ENCODE assay signal across 13 mouse cellular contexts in the genomic region with DNA sequence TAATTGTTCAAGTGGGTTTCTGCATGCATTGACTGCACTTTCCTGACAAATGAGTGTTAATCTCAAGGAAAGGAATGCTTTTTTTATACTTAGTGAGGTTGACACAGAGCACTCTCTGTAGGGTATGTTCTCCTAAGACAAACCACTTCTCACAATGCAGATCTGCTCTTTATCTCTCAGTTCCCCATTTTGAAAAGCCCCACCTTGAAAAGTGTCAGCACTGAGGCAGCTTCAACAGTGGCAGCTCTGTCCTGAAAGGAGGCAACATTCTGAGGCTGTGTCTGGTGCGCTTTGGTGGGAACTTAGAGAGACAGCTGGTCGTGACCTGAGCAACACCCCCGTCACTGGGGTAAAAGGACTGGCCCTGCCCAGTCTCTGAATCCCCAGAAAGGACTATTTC. TPM values are rescaled to one million over a fixed set of nuclear protein-coding genes. Genes with fewer than 3 reads are reported as not detected.
DNase-seq lines count a peak whose midpoint lies in the region; ATAC-seq and TF ChIP-seq lines count a peak whose summit lies in the region.
"Had no signal": no experiment of that assay in that cellular context is flagged by ENCODE, and none has a peak within 500 bp of the region (broad histone marks: within the 10 kb centered on the region; RNA-seq: fewer than 3 reads in every experiment).

No protein-coding gene starts in this region.

- H3K4me2 ChIP-seq in heart, embryonic 15.5 days = no peak overlapping the region
- no peak overlapping the region for H3K4me2 ChIP-seq in lung, postnatal 0 days (replicated peaks; ENCODE audit: low read depth, low read length)
- H3K4me2 ChIP-seq in neural tube, embryonic 15.5 days = no peak overlapping the region

- WGBS in heart, embryonic 15.5 days = 69% methylated on average over 3 of the region's 3 CpGs
- WGBS in lung, postnatal 0 days = 69% methylated on average over 3 of the region's 3 CpGs
- 62% methylated on average over 3 of the region's 3 CpGs for WGBS in embryonic facial prominence, embryonic 10.5 days
- 65% methylated on average over 3 of the region's 3 CpGs for WGBS in neural tube, embryonic 15.5 days

- ATAC-seq in heart, embryonic 15.5 days (replicated peaks; ENCODE audit: insufficient number of reproducible peaks, insufficient read depth, low FRiP score, low read depth) = no peak
- ATAC-seq in lung, postnatal 0 days = no peak
- ATAC-seq in neural tube, embryonic 15.5 days (ENCODE audit: low FRiP score) = no peak

- H3K36me3 ChIP-seq in heart, embryonic 15.5 days = no peaks in the 10 kb centered on the region
- H3K36me3 ChIP-seq in lung, postnatal 0 days (ENCODE audit: insufficient read depth, low read length) = no peaks in the 10 kb centered on the region
- H3K36me3 ChIP-seq in embryonic facial prominence, embryonic 10.5 days (replicated peaks) = peaks cover 48% of the 10 kb centered on the region
- peaks cover 24% of the 10 kb centered on the region for H3K36me3 ChIP-seq in neural tube, embryonic 15.5 days
- H3K36me3 ChIP-seq: G1E had no signal

- H3K9me3 ChIP-seq in heart, embryonic 15.5 days (replicated peaks) = no peaks in the 10 kb centered on the region
- no peaks in the 10 kb centered on the region for H3K9me3 ChIP-seq in lung, postnatal 0 days (ENCODE audit: low read length)
- H3K9me3 ChIP-seq in embryonic facial prominence, embryonic 10.5 days = no peaks in the 10 kb centered on the region
- no peaks in the 10 kb centered on the region for H3K9me3 ChIP-seq in neural tube, embryonic 15.5 days (replicated peaks)
- H3K9me3 ChIP-seq: G1E had no signal

- no peak for TF ChIP-seq CTCF in lung, postnatal 0 days (IDR thresholded peaks at IDR 0.05)

- no peak overlapping the region for H3K4me3 ChIP-seq in heart, embryonic 15.5 days
- no peak overlapping the region for H3K4me3 ChIP-seq in lung, postnatal 0 days (ENCODE audit: low read depth, low read length)
- H3K4me3 ChIP-seq in embryonic facial prominence, embryonic 10.5 days = no peak overlapping the region
- H3K4me3 ChIP-seq in neural tube, embryonic 15.5 days (replicated peaks) = no peak overlapping the region
- H3K4me3 ChIP-seq: left cerebral cortex, adult 2 months had no signal

- no peak overlapping the region for H3K9ac ChIP-seq in heart, embryonic 15.5 days
- H3K9ac ChIP-seq in lung, postnatal 0 days (replicated peaks; ENCODE audit: low read depth) = no peak overlapping the region
- no peak overlapping the region for H3K9ac ChIP-seq in neural tube, embryonic 15.5 days (replicated peaks)

- peaks cover 49% of the 10 kb centered on the region for H3K4me1 ChIP-seq in heart, embryonic 15.5 days (replicated peaks)
- peaks cover 10% of the 10 kb centered on the region; the same call in 1 of the 2 replicates for H3K4me1 ChIP-seq in lung, postnatal 0 days (ENCODE audit: insufficient read depth, low read depth, low read length)
- peaks cover 32% of the 10 kb centered on the region for H3K4me1 ChIP-seq in embryonic facial prominence, embryonic 10.5 days
- H3K4me1 ChIP-seq in neural tube, embryonic 15.5 days = peaks cover 6% of the 10 kb centered on the region; the same call in 1 of the 2 replicates

- no peaks in the 10 kb centered on the region for H3K27me3 ChIP-seq in heart, embryonic 15.5 days
- no peaks in the 10 kb centered on the region for H3K27me3 ChIP-seq in lung, postnatal 0 days (replicated peaks; ENCODE audit: insufficient read depth, low read length)
- no peaks in the 10 kb centered on the region for H3K27me3 ChIP-seq in embryonic facial prominence, embryonic 10.5 days (replicated peaks; ENCODE audit: low read depth, poor library complexity, severe bottlenecking)
- H3K27me3 ChIP-seq in neural tube, embryonic 15.5 days (replicated peaks) = no peaks in the 10 kb centered on the region

- peak overlapping the region; percentile 41 for H3K27ac ChIP-seq in heart, embryonic 15.5 days
- peak overlapping the region; percentile 55 for H3K27ac ChIP-seq in lung, postnatal 0 days (ENCODE audit: low read length)
- H3K27ac ChIP-seq in embryonic facial prominence, embryonic 10.5 days (replicated peaks) = peak overlapping the region; percentile 30; the same call in 1 of the 2 replicates
- 0 out of 2 replicates have a peak overlapping the region, but pooled peaks have one; percentile 1 for H3K27ac ChIP-seq in neural tube, embryonic 15.5 days (replicated peaks)
- H3K27ac ChIP-seq: left cerebral cortex, adult 2 months had no signal

- no peak for TF ChIP-seq EP300 in lung, postnatal 0 days (IDR thresholded peaks at IDR 0.05)

- no peak for DNase-seq in heart, adult 11 months
- DNase-seq in lung, postnatal 0 days (ENCODE audit: low spot score) = no peak
- DNase-seq in lung, adult 18-20 months = no peak
- DNase-seq in embryonic facial prominence, embryonic 10.5 days (ENCODE audit: low spot score) = no peak
- DNase-seq in cerebellum, postnatal 10 days = no peak
- DNase-seq in layer of hippocampus, adult 18-20 months (ENCODE audit: low spot score in 2 of 2) = no peak
- DNase-seq: cerebellum, adult 11-12 months; kidney, adult 9 months had no signal

RNA-seq across cellular contexts. Expression of a gene that starts 22.5 kb away (rescaled TPM):
- not detected in 2 replicates for polyA plus RNA-seq in heart, embryonic 15.5 days (2015; fragmentation: Nextera tagmentation; extraction: Ambion mirVana)
- polyA plus RNA-seq in lung, postnatal 0 days (2015; fragmentation: Nextera tagmentation; extraction: Ambion mirVana) = 0.04 TPM in 1 of 2 replicates, not detected in the other
- polyA plus RNA-seq in embryonic facial prominence, embryonic 10.5 days (2016; fragmentation: Nextera tagmentation; extraction: Ambion mirVana) = 0.33 and 0.51 TPM in 2 replicates
- polyA plus RNA-seq in neural tube, embryonic 15.5 days (2015; fragmentation: Nextera tagmentation; extraction: Ambion mirVana) = 2.0 and 2.1 TPM in 2 replicates
- 1 to 10 TPM in 1 of 2 experiments, under 1 TPM in 1; 0.89 to 1.0 TPM for total RNA-seq in layer of hippocampus, adult 18-20 months (2021)
- total RNA-seq: gastrocnemius, adult 8-10 months had no signal
- polyA plus RNA-seq: G1E had no signal

RNA-seq across cellular contexts. Expression of a gene that starts 35.7 kb away (rescaled TPM):
- polyA plus RNA-seq in heart, embryonic 15.5 days (2015; fragmentation: Nextera tagmentation; extraction: Ambion mirVana) = not detected in 2 replicates
- not detected in 2 replicates for polyA plus RNA-seq in lung, postnatal 0 days (2015; fragmentation: Nextera tagmentation; extraction: Ambion mirVana)
- not detected in 2 replicates for polyA plus RNA-seq in embryonic facial prominence, embryonic 10.5 days (2016; fragmentation: Nextera tagmentation; extraction: Ambion mirVana)
- polyA plus RNA-seq in neural tube, embryonic 15.5 days (2015; fragmentation: Nextera tagmentation; extraction: Ambion mirVana) = not detected in 2 replicates
- not detected for total RNA-seq in layer of hippocampus, adult 18-20 months (2021)
- total RNA-seq: G1E; gastrocnemius, adult 8-10 months; left cerebral cortex, adult 2 months had no signal
- polyA plus RNA-seq: G1E had no signal

RNA-seq across cellular contexts. Expression of a gene that starts 55.8 kb away (rescaled TPM):
- polyA plus RNA-seq in heart, embryonic 15.5 days (2015; fragmentation: Nextera tagmentation; extraction: Ambion mirVana) = 18.4 and 24.2 TPM in 2 replicates
- 8.3 and 10.4 TPM in 2 replicates for polyA plus RNA-seq in lung, postnatal 0 days (2015; fragmentation: Nextera tagmentation; extraction: Ambion mirVana)
- polyA plus RNA-seq in embryonic facial prominence, embryonic 10.5 days (2016; fragmentation: Nextera tagmentation; extraction: Ambion mirVana) = 30.7 and 31.4 TPM in 2 replicates
- polyA plus RNA-seq in neural tube, embryonic 15.5 days (2015; fragmentation: Nextera tagmentation; extraction: Ambion mirVana) = 28.2 and 30.1 TPM in 2 replicates
- total RNA-seq in layer of hippocampus, adult 18-20 months (2021) = 10 to 100 TPM; 26.4 to 33.5 TPM

RNA-seq across cellular contexts. Expression of a gene that starts 55.9 kb away (rescaled TPM):
- 9.2 and 11.3 TPM in 2 replicates for polyA plus RNA-seq in heart, embryonic 15.5 days (2015; fragmentation: Nextera tagmentation; extraction: Ambion mirVana)
- 4.5 and 6.7 TPM in 2 replicates for polyA plus RNA-seq in lung, postnatal 0 days (2015; fragmentation: Nextera tagmentation; extraction: Ambion mirVana)
- polyA plus RNA-seq in embryonic facial prominence, embryonic 10.5 days (2016; fragmentation: Nextera tagmentation; extraction: Ambion mirVana) = 33.2 and 34.2 TPM in 2 replicates
- 10.4 and 14.5 TPM in 2 replicates for polyA plus RNA-seq in neural tube, embryonic 15.5 days (2015; fragmentation: Nextera tagmentation; extraction: Ambion mirVana)
- 1 to 10 TPM; 5.8 to 7.2 TPM for total RNA-seq in layer of hippocampus, adult 18-20 months (2021)

Comparison
In these comparisons a context has a peak if more than half of its experiments do, and no peak if none do; other contexts are left out.
1. H3K27ac ChIP-seq: peak in every context shown above with its lines; median percentile 55 in lung, postnatal 0 days; 41 in heart, embryonic 15.5 days; 30 in embryonic facial prominence, embryonic 10.5 days; 1 in neural tube, embryonic 15.5 days.